10 mouse cellular contexts compared by ENCODE assay signal in genomic region chr2:152427493-152427892, GRCm38 (mm10). TPM values are rescaled to one million over a fixed set of nuclear protein-coding genes. Genes with fewer than 3 reads are reported as not detected.
DNase-seq lines count a peak whose midpoint lies in the region; ATAC-seq and TF ChIP-seq lines count a peak whose summit lies in the region.
"Had no signal": no experiment of that assay in that cellular context is flagged by ENCODE, and none has a peak within 500 bp of the region (broad histone marks: within the 10 kb centered on the region; RNA-seq: fewer than 3 reads in every experiment).

No protein-coding gene starts in this region.

- H3K4me3 ChIP-seq in kidney, postnatal 0 days (replicated peaks; ENCODE audit: low read depth, low read length): no peak overlapping the region
- no peak overlapping the region for H3K4me3 ChIP-seq in kidney, adult 2 months (ENCODE audit: insufficient read depth, low read depth, low read length)
- H3K4me3 ChIP-seq in hindbrain, embryonic 12.5 days: peak overlapping the region; percentile 6; the same call in 1 of the 2 replicates
- peak overlapping the region; percentile 7; the same call in 1 of the 2 replicates for H3K4me3 ChIP-seq in midbrain, postnatal 0 days (ENCODE audit: low read depth, low read length)
- H3K4me3 ChIP-seq: megakaryocyte, embryonic 14.5 days had no signal

- WGBS in kidney, postnatal 0 days: 10% methylated on average over 12 of the region's 12 CpGs
- 15% methylated on average over 12 of the region's 12 CpGs for WGBS in kidney, adult 2 months
- WGBS in hindbrain, embryonic 12.5 days: 5% methylated on average over 12 of the region's 12 CpGs
- WGBS in midbrain, postnatal 0 days: 4% methylated on average over 12 of the region's 12 CpGs

- no peaks in the 10 kb centered on the region for H3K36me3 ChIP-seq in kidney, postnatal 0 days (ENCODE audit: insufficient read depth, low read length)
- no peaks in the 10 kb centered on the region for H3K36me3 ChIP-seq in kidney, adult 2 months (ENCODE audit: control insufficient read depth, insufficient read depth, low read length)
- no peaks in the 10 kb centered on the region for H3K36me3 ChIP-seq in hindbrain, embryonic 12.5 days
- H3K36me3 ChIP-seq in midbrain, postnatal 0 days (ENCODE audit: insufficient read depth, low read length): no peaks in the 10 kb centered on the region

- H3K27ac ChIP-seq in kidney, postnatal 0 days: no peak overlapping the region
- H3K27ac ChIP-seq in kidney, adult 2 months (ENCODE audit: insufficient read depth, low read depth, low read length): no peak overlapping the region
- no peak overlapping the region for H3K27ac ChIP-seq in hindbrain, embryonic 12.5 days
- peak overlapping the region; percentile 38; the same call in 1 of the 2 replicates for H3K27ac ChIP-seq in midbrain, postnatal 0 days (ENCODE audit: low read depth, low read length)

- peak; percentile 62 for DNase-seq in kidney, postnatal 0 days (ENCODE audit: low spot score)
- DNase-seq in kidney, adult 2 months: no peak
- DNase-seq in embryo, embryonic 11 days: peak; percentile 56
- no peak for DNase-seq in midbrain, postnatal 0 days (ENCODE audit: low spot score)
- no peak for DNase-seq in gastrocnemius, postnatal 4 days (ENCODE audit: low spot score in 2 of 2)
- no peak for DNase-seq in spleen, adult 12 weeks (ENCODE audit: low spot score)
- DNase-seq: gastrocnemius, postnatal 36 days had no signal

- ATAC-seq in kidney, postnatal 0 days (replicated peaks; ENCODE audit: low FRiP score, low read depth): no peak; the same call in 1 of the 2 replicates
- ATAC-seq in hindbrain, embryonic 12.5 days (ENCODE audit: low FRiP score): no peak
- ATAC-seq in midbrain, postnatal 0 days (ENCODE audit: low FRiP score): no peak
- ATAC-seq in monocyte, adult 5-6 weeks (replicated peaks; ENCODE audit: insufficient number of reproducible peaks, low FRiP score, low TSS enrichment, poor library complexity, severe bottlenecking): no peak

- H3K9ac ChIP-seq in kidney, postnatal 0 days (ENCODE audit: low read depth, low read length): no peak overlapping the region
- no peak overlapping the region for H3K9ac ChIP-seq in hindbrain, embryonic 12.5 days
- H3K9ac ChIP-seq in midbrain, postnatal 0 days (replicated peaks; ENCODE audit: low read length, poor library complexity, severe bottlenecking): no peak overlapping the region

- H3K27me3 ChIP-seq in kidney, postnatal 0 days (ENCODE audit: insufficient read depth, low read length): 0 out of 2 replicates have a peak, but pooled peaks cover 3% of the 10 kb centered on the region
- H3K27me3 ChIP-seq in kidney, adult 2 months (replicated peaks; ENCODE audit: control insufficient read depth, insufficient read depth, low read length): no peaks in the 10 kb centered on the region
- H3K27me3 ChIP-seq in hindbrain, embryonic 12.5 days: no peaks in the 10 kb centered on the region; the same call in 1 of the 2 replicates
- H3K27me3 ChIP-seq in midbrain, postnatal 0 days (ENCODE audit: insufficient read depth, low read length): no peaks in the 10 kb centered on the region

- no peaks in the 10 kb centered on the region for H3K9me3 ChIP-seq in kidney, postnatal 0 days (replicated peaks; ENCODE audit: low read length)
- H3K9me3 ChIP-seq in hindbrain, embryonic 12.5 days (replicated peaks): no peaks in the 10 kb centered on the region
- no peaks in the 10 kb centered on the region for H3K9me3 ChIP-seq in midbrain, postnatal 0 days (ENCODE audit: low read length)

- H3K4me1 ChIP-seq in kidney, postnatal 0 days (replicated peaks; ENCODE audit: insufficient read depth, low read length): 0 out of 2 replicates have a peak, but pooled peaks cover 3% of the 10 kb centered on the region
- H3K4me1 ChIP-seq in kidney, adult 2 months (ENCODE audit: control insufficient read depth, insufficient read depth, low read length): no peaks in the 10 kb centered on the region
- peaks cover 6% of the 10 kb centered on the region for H3K4me1 ChIP-seq in hindbrain, embryonic 12.5 days
- H3K4me1 ChIP-seq in midbrain, postnatal 0 days (ENCODE audit: insufficient read depth, low read length): peaks cover 4% of the 10 kb centered on the region; the same call in 1 of the 2 replicates

- peak overlapping the region; percentile 48 for H3K4me2 ChIP-seq in kidney, postnatal 0 days (ENCODE audit: low read length)
- peak overlapping the region; percentile 44 for H3K4me2 ChIP-seq in hindbrain, embryonic 12.5 days (replicated peaks)
- H3K4me2 ChIP-seq in midbrain, postnatal 0 days (ENCODE audit: low read depth, low read length, poor library complexity, severe bottlenecking): peak overlapping the region; percentile 38

- TF ChIP-seq POLR2A in kidney, adult 2 months (IDR thresholded peaks at IDR 0.05; ENCODE audit: low read depth, low read length): no peak

- no peak for TF ChIP-seq CTCF in kidney, postnatal 0 days (IDR thresholded peaks at IDR 0.05; ENCODE audit: low read depth)
- no peak for TF ChIP-seq CTCF in kidney, adult 2 months (conservative IDR thresholded peaks at IDR 0.05; ENCODE audit: insufficient read depth, insufficient read length, low read depth, low read length)
- no peak for TF ChIP-seq CTCF in midbrain, postnatal 0 days (IDR thresholded peaks at IDR 0.05)

RNA-seq across cellular contexts. Expression of gene 6820408C15Rik, which starts 12.1 kb away (rescaled TPM):
- 0.76 and 0.92 TPM in 2 replicates for polyA plus RNA-seq in kidney, postnatal 0 days (2015; fragmentation: Nextera tagmentation; extraction: Ambion mirVana)
- polyA plus RNA-seq in kidney, adult 2 months (2012; rRNA removed): 0.69 and 0.78 TPM in 2 replicates
- 2.0 and 3.6 TPM in 2 replicates for polyA plus RNA-seq in hindbrain, embryonic 12.5 days (2016; fragmentation: Nextera tagmentation; extraction: Ambion mirVana)
- total RNA-seq in midbrain, postnatal 0 days (2014; rRNA removed): 0.94 and 1.8 TPM in 2 replicates
- polyA plus RNA-seq in midbrain, postnatal 0 days (2015; fragmentation: Nextera tagmentation; extraction: Ambion mirVana): 3.3 and 4.9 TPM in 2 replicates
- total RNA-seq in gastrocnemius, postnatal 4 days (2021): under 1 TPM; 0.15 to 0.18 TPM
- not detected in 3 replicates for total RNA-seq in monocyte, adult 5-6 weeks (2017)
- total RNA-seq: gastrocnemius, postnatal 36 days had no signal

RNA-seq across cellular contexts. Expression of gene Zcchc3, which starts 12.7 kb away (rescaled TPM):
- 28.3 and 31.0 TPM in 2 replicates for polyA plus RNA-seq in kidney, postnatal 0 days (2015; fragmentation: Nextera tagmentation; extraction: Ambion mirVana)
- polyA plus RNA-seq in kidney, adult 2 months (2012; rRNA removed): 3.8 and 4.3 TPM in 2 replicates
- polyA plus RNA-seq in hindbrain, embryonic 12.5 days (2016; fragmentation: Nextera tagmentation; extraction: Ambion mirVana): 50.7 and 54.5 TPM in 2 replicates
- 15.1 and 15.2 TPM in 2 replicates for total RNA-seq in midbrain, postnatal 0 days (2014; rRNA removed)
- 13.9 and 16.6 TPM in 2 replicates for polyA plus RNA-seq in midbrain, postnatal 0 days (2015; fragmentation: Nextera tagmentation; extraction: Ambion mirVana)
- 10 to 100 TPM; 12.3 to 13.6 TPM for total RNA-seq in gastrocnemius, postnatal 4 days (2021)
- 0.10 to 0.75 TPM in 2 of 3 replicates, not detected in the other for total RNA-seq in monocyte, adult 5-6 weeks (2017)

RNA-seq across cellular contexts. Expression of gene Sox12, which starts 29.6 kb away (rescaled TPM):
- 8.2 and 9.2 TPM in 2 replicates for polyA plus RNA-seq in kidney, postnatal 0 days (2015; fragmentation: Nextera tagmentation; extraction: Ambion mirVana)
- 9.1 and 9.5 TPM in 2 replicates for polyA plus RNA-seq in kidney, adult 2 months (2012; rRNA removed)
- 19.5 and 19.6 TPM in 2 replicates for polyA plus RNA-seq in hindbrain, embryonic 12.5 days (2016; fragmentation: Nextera tagmentation; extraction: Ambion mirVana)
- 45.3 and 55.7 TPM in 2 replicates for total RNA-seq in midbrain, postnatal 0 days (2014; rRNA removed)
- 9.4 and 10.8 TPM in 2 replicates for polyA plus RNA-seq in midbrain, postnatal 0 days (2015; fragmentation: Nextera tagmentation; extraction: Ambion mirVana)
- 10 to 100 TPM; 17.6 TPM for total RNA-seq in gastrocnemius, postnatal 4 days (2021)
- 0.10 to 0.43 TPM in 2 of 3 replicates, not detected in the other for total RNA-seq in monocyte, adult 5-6 weeks (2017)

RNA-seq across cellular contexts. Expression of gene Defb23, which starts 36.9 kb away (rescaled TPM):
- not detected in 2 replicates for polyA plus RNA-seq in kidney, postnatal 0 days (2015; fragmentation: Nextera tagmentation; extraction: Ambion mirVana)
- polyA plus RNA-seq in kidney, adult 2 months (2012; rRNA removed): not detected in 2 replicates
- not detected in 2 replicates for polyA plus RNA-seq in hindbrain, embryonic 12.5 days (2016; fragmentation: Nextera tagmentation; extraction: Ambion mirVana)
- total RNA-seq in midbrain, postnatal 0 days (2014; rRNA removed): not detected in 2 replicates
- polyA plus RNA-seq in midbrain, postnatal 0 days (2015; fragmentation: Nextera tagmentation; extraction: Ambion mirVana): not detected in 2 replicates
- not detected for total RNA-seq in gastrocnemius, postnatal 4 days (2021)
- total RNA-seq in monocyte, adult 5-6 weeks (2017): not detected in 3 replicates
- total RNA-seq: gastrocnemius, postnatal 36 days had no signal

RNA-seq across cellular contexts. Expression of gene Defb20, which starts 49.4 kb away (rescaled TPM):
- 0.17 TPM in 1 of 2 replicates, not detected in the other for polyA plus RNA-seq in kidney, postnatal 0 days (2015; fragmentation: Nextera tagmentation; extraction: Ambion mirVana)
- not detected in 2 replicates for polyA plus RNA-seq in kidney, adult 2 months (2012; rRNA removed)
- polyA plus RNA-seq in hindbrain, embryonic 12.5 days (2016; fragmentation: Nextera tagmentation; extraction: Ambion mirVana): not detected in 2 replicates
- total RNA-seq in midbrain, postnatal 0 days (2014; rRNA removed): not detected in 2 replicates
- not detected in 2 replicates for polyA plus RNA-seq in midbrain, postnatal 0 days (2015; fragmentation: Nextera tagmentation; extraction: Ambion mirVana)
- total RNA-seq in gastrocnemius, postnatal 4 days (2021): not detected
- not detected in 3 replicates for total RNA-seq in monocyte, adult 5-6 weeks (2017)
- total RNA-seq: gastrocnemius, postnatal 36 days had no signal

Comparison
In these comparisons a context has a peak if more than half of its experiments do, and no peak if none do; other contexts are left out.
1. DNase-seq: peak in kidney, postnatal 0 days (single experiment) and embryo, embryonic 11 days (single experiment); none in kidney, adult 2 months (single experiment), midbrain, postnatal 0 days (single experiment), gastrocnemius, postnatal 4 days (0 of 2) and spleen, adult 12 weeks (single experiment).
2. H3K4me3 ChIP-seq: peak in hindbrain, embryonic 12.5 days (single experiment) and midbrain, postnatal 0 days (single experiment); none in kidney, postnatal 0 days (single experiment) and kidney, adult 2 months (single experiment).
3. Peak in every context shown above with its lines, with median percentiles within 50 percentile points of each other: H3K4me2 ChIP-seq.